Mouse (Mus musculus) B cell, adult 2 months (primary cell): ENCODE data around the gene Foxo6.
A peak's percentile ranks its signal among the peaks of the same experiment; 100 is the strongest.

Experiments
- DNase-seq, 2 experiments: peaks; one replicate each; pipeline ENCODE4 v3.0.0; 2022

Gene Foxo6

GRCm38 (mm10) chr4:120242783-120243262 lies 44.3 kb downstream of the Foxo6 start:
- DNase-seq = no peak

GRCm38 (mm10) chr4:120241106-120241505 lies 46.0 kb downstream of the Foxo6 start:
- no peak for DNase-seq

- DNase-seq = no peak
These were observed 47.7 kb downstream of the Foxo6 start for GRCm38 (mm10) chr4:120239419-120239818.

GRCm38 (mm10) chr4:120233243-120233642 lies 53.9 kb downstream of the Foxo6 start:
- no peak for DNase-seq

- no peak for DNase-seq
These were observed 54.6 kb downstream of the Foxo6 start for GRCm38 (mm10) chr4:120232541-120232940.

- no peak for DNase-seq
These were observed 55.2 kb downstream of the Foxo6 start for GRCm38 (mm10) chr4:120231982-120232381.

GRCm38 (mm10) chr4:120230256-120230649 lies 56.9 kb downstream of the Foxo6 start:
- DNase-seq = peak; percentile 52 to 53

- DNase-seq = no peak
These were observed 57.5 kb downstream of the Foxo6 start for GRCm38 (mm10) chr4:120229505-120230255.

GRCm38 (mm10) chr4:120228613-120229012 lies 58.5 kb downstream of the Foxo6 start:
- DNase-seq = no peak

- DNase-seq = no peak
These were observed 59.9 kb downstream of the Foxo6 start for GRCm38 (mm10) chr4:120227224-120227623.

GRCm38 (mm10) chr4:120226682-120227081 lies 60.5 kb downstream of the Foxo6 start:
- DNase-seq = no peak

GRCm38 (mm10) chr4:120225135-120225780 lies 61.9 kb downstream of the Foxo6 start:
- DNase-seq = peak; percentile 64 to 68

- no peak for DNase-seq
These were observed 63.3 kb downstream of the Foxo6 start for GRCm38 (mm10) chr4:120223805-120224204.

GRCm38 (mm10) chr4:120223108-120223745 lies 63.9 kb downstream of the Foxo6 start:
- no peak for DNase-seq

- no peak for DNase-seq
These were observed 65.4 kb downstream of the Foxo6 start for GRCm38 (mm10) chr4:120221708-120222107.

GRCm38 (mm10) chr4:120218878-120219277 lies 68.3 kb downstream of the Foxo6 start:
- DNase-seq = no peak
